Mouse (Mus musculus) CH12.LX (cell line): Measurements from ENCODE around the gene Ulbp1.

Experiments
- MYC ChIP-seq: IDR thresholded peaks from 2 replicates; pipeline ENCODE4 v1.6.1; 2011; ENCODE audit warnings: low read depth, mild to moderate bottlenecking, improper control_type of control experiment, low read length
- POLR2A ChIP-seq: IDR thresholded peaks from 2 replicates; pipeline ENCODE4 v1.6.1; 2011; ENCODE audit warnings: low read depth, mild to moderate bottlenecking, improper control_type of control experiment, low read length
- USF2 ChIP-seq: conservative IDR thresholded peaks from 2 replicates; pipeline ENCODE4 v1.6.1; 2011; ENCODE audit warnings: low read depth, low read length, improper control_type of control experiment

- TF ChIP-seq USF2 (no peak), MYC (no peak), POLR2A (no peak)
Observed at GRCm38 (mm10) chr10:7462006-7462405, 11.4 kb downstream of the Ulbp1 start.
